Mouse (Mus musculus): ENCODE data around the gene Lpgat1. TPM values are rescaled to one million over a fixed set of nuclear protein-coding genes. Genes with fewer than 3 reads are reported as not detected.
A peak's percentile ranks its signal among the peaks of the same experiment; 100 is the strongest.

The Lpgat1 gene
- polyA plus RNA-seq, 1 experiment from 2014 or later, result 65.6 TPM

- H3K9me3 ChIP-seq (ENCODE audit: control insufficient read depth, low read length), result no peaks in the 10 kb centered on the region
- H3K4me2 ChIP-seq (ENCODE audit: low read length), result no peak overlapping the region
- ATAC-seq (ENCODE audit: insufficient number of reproducible peaks, insufficient read depth, low FRiP score, low read depth), result no peak
- no peak overlapping the region for H3K27ac ChIP-seq (replicated peaks in 1 of 2; ENCODE audit: control insufficient read depth in 1 of 2, insufficient read depth in 1 of 2, low read depth in 2 of 2, low read length in 2 of 2)
- H3K4me3 ChIP-seq (ENCODE audit: control insufficient read depth in 1 of 2, insufficient read depth in 1 of 2, low read depth in 1 of 2, low read length in 2 of 2), result no peak overlapping the region
- no peak overlapping the region for H3K9ac ChIP-seq (ENCODE audit: low read length)
- no peaks in the 10 kb centered on the region for H3K36me3 ChIP-seq (ENCODE audit: control insufficient read depth, insufficient read depth, low read length)
- no peaks in the 10 kb centered on the region for H3K4me1 ChIP-seq (ENCODE audit: control insufficient read depth in 2 of 2, insufficient read depth in 2 of 2, low read length in 2 of 2)
- WGBS, result 42% methylated on average over 4 of the region's 4 CpGs
- no peaks in the 10 kb centered on the region for H3K27me3 ChIP-seq (ENCODE audit: control insufficient read depth, insufficient read depth, low read length)
Measured at GRCm38 (mm10) chr1:191704535-191704934, 13.1 kb upstream of the Lpgat1 start.

GRCm38 (mm10) chr1:191706541-191707078 lies 11.0 kb upstream of the Lpgat1 start:
- no peak overlapping the region for H3K4me3 ChIP-seq (ENCODE audit: control insufficient read depth in 1 of 2, insufficient read depth in 1 of 2, low read depth in 1 of 2, low read length in 2 of 2)
- H3K4me2 ChIP-seq (ENCODE audit: low read length), result no peak overlapping the region
- no peak overlapping the region for H3K9ac ChIP-seq (ENCODE audit: low read length)
- no peaks in the 10 kb centered on the region for H3K27me3 ChIP-seq (ENCODE audit: control insufficient read depth, insufficient read depth, low read length)
- ATAC-seq (ENCODE audit: insufficient number of reproducible peaks, insufficient read depth, low FRiP score, low read depth), result no peak
- no peaks in the 10 kb centered on the region for H3K9me3 ChIP-seq (ENCODE audit: control insufficient read depth, low read length)
- 67% methylated on average over 3 of the region's 3 CpGs for WGBS
- H3K27ac ChIP-seq (replicated peaks in 1 of 2; ENCODE audit: control insufficient read depth in 1 of 2, insufficient read depth in 1 of 2, low read depth in 2 of 2, low read length in 2 of 2), result no peak overlapping the region
- H3K36me3 ChIP-seq (ENCODE audit: control insufficient read depth, insufficient read depth, low read length), result no peaks in the 10 kb centered on the region
- H3K4me1 ChIP-seq (ENCODE audit: control insufficient read depth in 2 of 2, insufficient read depth in 2 of 2, low read length in 2 of 2), result no peaks in the 10 kb centered on the region

- no peaks in the 10 kb centered on the region for H3K36me3 ChIP-seq (ENCODE audit: control insufficient read depth, insufficient read depth, low read length)
- no peak overlapping the region for H3K27ac ChIP-seq (replicated peaks in 1 of 2; ENCODE audit: control insufficient read depth in 1 of 2, insufficient read depth in 1 of 2, low read depth in 2 of 2, low read length in 2 of 2)
- 26% methylated on average over 2 of the region's 2 CpGs for WGBS
- no peak overlapping the region for H3K4me2 ChIP-seq (ENCODE audit: low read length)
- H3K4me3 ChIP-seq (ENCODE audit: control insufficient read depth in 1 of 2, insufficient read depth in 1 of 2, low read depth in 1 of 2, low read length in 2 of 2), result no peak overlapping the region
- H3K9me3 ChIP-seq (ENCODE audit: control insufficient read depth, low read length), result no peaks in the 10 kb centered on the region
- H3K9ac ChIP-seq (ENCODE audit: low read length), result no peak overlapping the region
- H3K4me1 ChIP-seq (ENCODE audit: control insufficient read depth in 2 of 2, insufficient read depth in 2 of 2, low read length in 2 of 2), result peaks cover 1 to 2% of the 10 kb centered on the region in 2 experiments; a peak in 3 of 4 replicates
- H3K27me3 ChIP-seq (ENCODE audit: control insufficient read depth, insufficient read depth, low read length), result no peaks in the 10 kb centered on the region
- no peak for ATAC-seq (ENCODE audit: insufficient number of reproducible peaks, insufficient read depth, low FRiP score, low read depth)
Measured at GRCm38 (mm10) chr1:191709811-191710210, 7.8 kb upstream of the Lpgat1 start.

DNA sequence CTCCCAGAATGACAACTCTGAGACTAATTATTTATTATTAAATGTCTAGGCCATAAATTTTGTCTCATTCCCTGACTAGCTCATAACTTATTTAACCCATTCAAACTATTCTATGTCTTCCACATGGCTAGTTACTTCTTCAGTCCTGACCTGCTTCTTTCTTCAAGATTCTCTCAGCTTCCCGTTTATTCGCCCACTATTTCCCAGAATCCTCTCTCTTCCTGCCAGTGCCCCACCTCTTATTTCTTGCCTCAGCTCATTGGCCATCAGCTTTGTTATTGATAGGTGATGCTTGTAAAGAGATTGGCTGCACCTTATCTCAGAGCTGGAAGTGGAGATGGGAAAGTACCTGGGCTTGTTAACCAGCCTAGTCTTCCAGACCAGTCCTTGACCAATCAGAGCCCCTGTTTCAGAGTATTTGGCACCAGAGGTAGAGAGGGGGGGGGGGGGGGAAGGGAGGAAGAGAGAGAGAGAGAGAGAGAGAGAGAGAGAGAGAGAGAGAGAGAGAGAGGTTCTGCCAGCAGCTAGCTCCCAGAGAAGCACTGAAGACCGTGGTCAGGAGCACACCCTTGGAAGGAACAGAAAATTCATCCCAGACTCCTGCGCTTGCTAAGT lies 5.3 kb upstream of the Lpgat1 start:
- Histone ChIP-seq H3K4me2 (ENCODE audit: low read length) (no peak overlapping the region), H3K27ac (replicated peaks in 1 of 2; ENCODE audit: control insufficient read depth in 1 of 2, insufficient read depth in 1 of 2, low read depth in 2 of 2, low read length in 2 of 2) (no peak overlapping the region), H3K4me1 (ENCODE audit: control insufficient read depth in 2 of 2, insufficient read depth in 2 of 2, low read length in 2 of 2) (peaks cover 5 to 14% of the 10 kb centered on the region in 2 experiments; a peak in 3 of 4 replicates), H3K27me3 (ENCODE audit: control insufficient read depth, insufficient read depth, low read length) (no peaks in the 10 kb centered on the region), H3K9me3 (ENCODE audit: control insufficient read depth, low read length) (no peaks in the 10 kb centered on the region), H3K36me3 (ENCODE audit: control insufficient read depth, insufficient read depth, low read length) (no peaks in the 10 kb centered on the region), H3K9ac (ENCODE audit: low read length) (no peak overlapping the region), H3K4me3 (ENCODE audit: control insufficient read depth in 1 of 2, insufficient read depth in 1 of 2, low read depth in 1 of 2, low read length in 2 of 2) (no peak overlapping the region)
- WGBS, result 77% methylated on average over 4 of the region's 4 CpGs
- ATAC-seq (ENCODE audit: insufficient number of reproducible peaks, insufficient read depth, low FRiP score, low read depth), result no peak

DNA sequence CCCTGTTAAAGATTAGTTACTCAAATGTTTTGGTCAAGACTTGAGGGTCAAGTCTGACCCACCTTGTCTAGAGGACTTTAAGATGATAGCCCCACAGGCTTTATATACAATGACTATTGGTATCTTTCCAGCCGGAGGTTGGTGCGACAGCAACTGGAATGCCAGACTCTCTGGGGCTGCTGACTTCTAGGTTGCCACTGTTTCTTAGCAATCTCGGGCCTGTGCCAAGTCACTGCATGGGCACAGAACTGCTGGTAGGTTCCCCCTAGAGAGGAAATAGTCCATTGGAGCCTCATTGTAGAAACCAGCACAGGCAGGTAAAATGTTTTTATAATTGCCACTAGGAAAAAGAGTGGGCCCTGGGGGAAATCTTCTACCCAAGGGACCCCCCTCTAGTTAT lies 3.8 kb upstream of the Lpgat1 start:
- Histone ChIP-seq H3K4me3 (ENCODE audit: control insufficient read depth in 1 of 2, insufficient read depth in 1 of 2, low read depth in 1 of 2, low read length in 2 of 2) (no peak overlapping the region), H3K27ac (replicated peaks in 1 of 2; ENCODE audit: control insufficient read depth in 1 of 2, insufficient read depth in 1 of 2, low read depth in 2 of 2, low read length in 2 of 2) (no peak overlapping the region), H3K36me3 (ENCODE audit: control insufficient read depth, insufficient read depth, low read length) (no peaks in the 10 kb centered on the region), H3K9ac (ENCODE audit: low read length) (no peak overlapping the region), H3K9me3 (ENCODE audit: control insufficient read depth, low read length) (no peaks in the 10 kb centered on the region), H3K4me2 (ENCODE audit: low read length) (no peak overlapping the region), H3K27me3 (ENCODE audit: control insufficient read depth, insufficient read depth, low read length) (no peaks in the 10 kb centered on the region), H3K4me1 (ENCODE audit: control insufficient read depth in 2 of 2, insufficient read depth in 2 of 2, low read length in 2 of 2) (peaks cover 5 to 14% of the 10 kb centered on the region in 2 experiments; a peak in 3 of 4 replicates)
- ATAC-seq (ENCODE audit: insufficient number of reproducible peaks, insufficient read depth, low FRiP score, low read depth), result no peak
- WGBS, result 71% methylated on average over 3 of the region's 3 CpGs

GRCm38 (mm10) chr1:191715150-191715549 lies 2.5 kb upstream of the Lpgat1 start:
- no peak for ATAC-seq (ENCODE audit: insufficient number of reproducible peaks, insufficient read depth, low FRiP score, low read depth)
- Histone ChIP-seq H3K27me3 (ENCODE audit: control insufficient read depth, insufficient read depth, low read length) (no peaks in the 10 kb centered on the region), H3K4me3 (ENCODE audit: control insufficient read depth in 1 of 2, insufficient read depth in 1 of 2, low read depth in 1 of 2, low read length in 2 of 2) (no peak overlapping the region), H3K27ac (replicated peaks in 1 of 2; ENCODE audit: control insufficient read depth in 1 of 2, insufficient read depth in 1 of 2, low read depth in 2 of 2, low read length in 2 of 2) (no peak overlapping the region), H3K9ac (ENCODE audit: low read length) (no peak overlapping the region), H3K9me3 (ENCODE audit: control insufficient read depth, low read length) (no peaks in the 10 kb centered on the region), H3K4me2 (ENCODE audit: low read length) (no peak overlapping the region), H3K36me3 (ENCODE audit: control insufficient read depth, insufficient read depth, low read length) (0 out of 2 replicates have a peak, but pooled peaks cover 2% of the 10 kb centered on the region), H3K4me1 (ENCODE audit: control insufficient read depth in 2 of 2, insufficient read depth in 2 of 2, low read length in 2 of 2) (peaks cover 5 to 15% of the 10 kb centered on the region in 2 experiments; a peak in 3 of 4 replicates)
- WGBS, result 54% methylated on average over 2 of the region's 2 CpGs

GRCm38 (mm10) chr1:191717141-191717540 lies 493 bp upstream of the Lpgat1 start:
- H3K36me3 ChIP-seq (ENCODE audit: control insufficient read depth, insufficient read depth, low read length), result peaks cover 19% of the 10 kb centered on the region
- H3K27ac ChIP-seq (replicated peaks in 1 of 2; ENCODE audit: control insufficient read depth in 1 of 2, insufficient read depth in 1 of 2, low read depth in 2 of 2, low read length in 2 of 2), result peak overlapping the region; percentile 76 to 94; a peak in 3 of 4 replicates
- no peaks in the 10 kb centered on the region for H3K27me3 ChIP-seq (ENCODE audit: control insufficient read depth, insufficient read depth, low read length)
- H3K9me3 ChIP-seq (ENCODE audit: control insufficient read depth, low read length), result no peaks in the 10 kb centered on the region
- H3K4me1 ChIP-seq (ENCODE audit: control insufficient read depth in 2 of 2, insufficient read depth in 2 of 2, low read length in 2 of 2), result peaks cover 5 to 29% of the 10 kb centered on the region in 2 experiments; a peak in 3 of 4 replicates
- peak overlapping the region; percentile 69 for H3K4me2 ChIP-seq (ENCODE audit: low read length)
- peak overlapping the region; percentile 93 for H3K9ac ChIP-seq (ENCODE audit: low read length)
- ATAC-seq (ENCODE audit: insufficient number of reproducible peaks, insufficient read depth, low FRiP score, low read depth), result no peak
- peak overlapping the region; percentile 70 to 78 for H3K4me3 ChIP-seq (ENCODE audit: control insufficient read depth in 1 of 2, insufficient read depth in 1 of 2, low read depth in 1 of 2, low read length in 2 of 2)
- 9% methylated on average over 1 of the region's 1 CpGs for WGBS

All from heart, embryonic 14.5 days (tissue).